Mouse (Mus musculus) megakaryocyte progenitor cell, adult 5-6 weeks (primary cell): ENCODE data around the gene Dync1i2. TPM values are rescaled to one million over a fixed set of nuclear protein-coding genes. Genes with fewer than 3 reads are reported as not detected.

ENCODE experiments used
- ATAC-seq: replicated peaks from 2 replicates; pipeline ENCODE4 v1.8.0; 2016; ENCODE audit warnings: mild to moderate bottlenecking, moderate TSS enrichment, inconsistent platforms; ENCODE audit not compliant: poor library complexity
- total RNA-seq, 2 experiments: library from RNA; stranded (forward) in 1 of 2; stranded (reverse) in 1 of 2; fragments of 157-497, 149-512 nt in 1 of 2; fragments of 200-1000 nt in 1 of 2; gene quantifications; 2 replicates each; pipeline versions ENCODE4 v1.2.3 to v1.2.4; 2015 to 2017

Dync1i2 gene
- total RNA-seq, 2 experiments from 2014 or later, result 75.0 to 104 TPM

DNA sequence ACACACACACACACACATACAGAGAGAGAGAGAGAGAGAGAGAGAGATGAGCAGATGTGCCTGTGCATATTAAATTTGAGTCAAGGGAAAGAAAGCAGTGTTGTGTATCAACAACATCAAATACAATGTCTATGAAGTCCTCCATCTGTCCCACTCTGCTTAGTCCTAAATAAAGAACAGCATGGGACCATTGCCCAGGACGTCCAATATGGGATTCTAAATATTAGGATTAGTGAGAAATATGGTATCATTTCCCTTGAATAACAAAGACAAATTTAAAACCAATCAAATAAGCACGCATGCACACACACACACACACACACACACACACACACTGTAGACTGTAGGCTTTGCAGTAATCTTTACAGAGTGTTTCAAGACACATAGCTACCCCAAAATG lies 9.6 kb upstream of the Dync1i2 start:
- ATAC-seq, result no peak

DNA sequence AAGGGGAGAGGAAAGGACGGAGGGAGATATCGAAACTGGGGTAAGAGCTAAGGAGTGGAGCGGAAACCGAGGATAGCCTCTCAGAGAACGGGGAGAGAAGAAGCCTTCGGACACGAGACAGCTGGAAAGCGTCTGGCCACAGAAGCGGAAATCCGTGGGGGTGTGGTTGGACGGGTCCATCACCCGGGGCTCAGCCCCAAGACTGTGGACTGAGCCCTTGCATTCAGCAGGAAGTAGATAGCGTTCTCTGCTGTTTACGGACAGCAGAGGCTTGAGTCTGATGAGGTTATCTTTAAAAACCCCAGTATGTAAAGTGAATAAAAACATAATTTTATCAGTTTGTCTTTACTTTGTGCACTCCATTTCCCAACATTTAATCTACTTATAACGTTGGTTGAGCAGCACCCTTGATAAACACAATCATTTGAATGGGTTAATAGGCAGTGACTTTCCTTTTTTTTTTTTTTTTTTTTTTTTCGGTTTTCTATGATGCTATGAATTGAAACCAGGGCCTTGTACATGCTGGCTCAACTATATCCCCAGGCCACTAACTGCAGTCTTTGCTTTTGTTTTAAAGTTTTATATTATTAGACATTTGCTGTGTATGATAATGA lies 7.6 kb upstream of the Dync1i2 start:
- ATAC-seq, result 0 out of 2 replicates have a peak, but pooled peaks have one; percentile 23

DNA sequence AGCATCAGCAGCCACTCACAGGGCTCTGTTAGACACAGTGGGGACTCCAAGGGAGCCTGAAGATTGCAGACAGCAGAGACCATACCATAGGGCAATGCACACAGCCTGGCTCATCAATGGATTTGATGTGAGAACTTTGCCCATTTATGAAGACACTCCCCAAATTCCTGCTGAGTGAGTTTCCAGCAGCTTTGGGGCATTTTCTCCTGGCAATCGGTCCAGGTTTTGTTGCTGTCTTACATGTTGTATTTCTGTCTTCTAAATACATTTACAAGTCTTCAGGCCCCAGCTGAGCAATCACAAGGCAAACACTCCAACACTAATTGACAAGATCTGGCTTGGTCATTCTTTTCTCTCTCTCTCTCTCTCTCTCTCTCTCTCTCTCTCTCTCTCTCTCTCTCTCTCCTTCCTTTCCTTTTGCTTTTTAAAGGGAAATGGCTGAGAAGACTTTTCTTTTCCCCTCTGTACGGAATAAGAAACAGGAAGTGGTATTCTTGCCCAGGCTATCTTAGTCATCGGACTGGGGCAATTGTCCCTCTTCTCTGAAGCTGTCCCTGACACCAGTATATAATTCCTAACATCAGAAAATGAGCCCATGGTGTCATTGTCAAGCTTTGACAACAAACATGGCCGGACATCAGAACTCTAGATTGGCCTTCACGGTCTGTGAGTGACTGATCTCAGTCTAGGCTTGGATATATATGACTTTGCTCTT lies 2.3 kb upstream of the Dync1i2 start:
- ATAC-seq, result no peak

DNA sequence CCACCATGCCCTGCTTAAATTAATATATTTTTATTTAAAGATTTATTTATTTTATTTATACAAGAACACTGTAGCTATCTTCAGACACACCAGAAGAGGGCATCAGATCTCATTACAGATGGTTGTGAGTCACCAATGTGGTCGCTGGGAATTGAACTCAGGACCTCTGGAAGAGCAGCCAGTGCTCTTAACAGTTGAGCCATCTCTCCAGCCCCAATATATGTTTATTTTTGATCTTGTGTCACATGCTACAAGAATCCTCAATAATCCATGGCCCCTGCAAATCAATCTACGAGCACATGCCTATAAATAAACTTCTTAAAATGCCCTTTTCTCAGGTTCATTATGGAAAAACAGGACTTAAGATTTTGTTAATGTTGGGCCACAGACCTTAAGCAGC lies 410 bp upstream of the Dync1i2 start:
- no peak for ATAC-seq

DNA sequence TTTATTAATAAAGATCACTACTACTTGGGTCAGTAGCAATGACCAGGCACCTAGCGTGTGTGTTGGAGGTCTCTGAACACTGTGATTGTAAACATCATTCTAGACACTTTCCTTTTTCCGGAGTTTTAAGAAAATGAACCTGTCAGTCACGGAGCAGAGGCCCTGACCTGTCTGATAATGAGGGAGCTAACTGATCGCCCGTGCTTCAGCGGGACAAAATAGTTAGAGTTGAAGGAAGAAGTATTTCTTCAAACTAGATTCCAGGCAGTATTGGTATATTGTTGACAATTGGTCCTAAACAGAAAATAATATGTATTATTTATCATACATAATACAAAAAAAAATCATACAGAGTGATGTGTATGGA lies 837 bp downstream of the Dync1i2 start:
- no peak for ATAC-seq

DNA sequence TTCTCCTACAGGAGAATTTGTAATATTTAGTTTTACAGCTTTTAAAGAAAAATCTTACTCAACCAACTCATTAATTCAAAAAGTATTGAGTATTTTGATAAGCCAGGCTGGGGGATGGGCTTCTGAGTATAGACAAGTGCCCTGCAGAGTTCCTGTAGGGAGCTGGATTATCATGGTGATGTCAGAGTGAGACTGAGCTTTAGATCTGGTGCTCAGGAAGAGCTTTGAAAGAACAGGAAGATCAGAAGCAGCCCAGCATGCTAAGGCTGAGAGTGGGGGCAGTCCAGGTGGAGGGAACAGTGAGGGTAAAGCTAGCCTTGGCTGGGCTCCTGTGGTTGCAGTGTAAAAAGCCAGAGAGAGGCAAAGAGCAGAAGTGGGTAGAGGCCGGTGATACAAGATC lies 9.5 kb downstream of the Dync1i2 start:
- no peak for ATAC-seq

DNA sequence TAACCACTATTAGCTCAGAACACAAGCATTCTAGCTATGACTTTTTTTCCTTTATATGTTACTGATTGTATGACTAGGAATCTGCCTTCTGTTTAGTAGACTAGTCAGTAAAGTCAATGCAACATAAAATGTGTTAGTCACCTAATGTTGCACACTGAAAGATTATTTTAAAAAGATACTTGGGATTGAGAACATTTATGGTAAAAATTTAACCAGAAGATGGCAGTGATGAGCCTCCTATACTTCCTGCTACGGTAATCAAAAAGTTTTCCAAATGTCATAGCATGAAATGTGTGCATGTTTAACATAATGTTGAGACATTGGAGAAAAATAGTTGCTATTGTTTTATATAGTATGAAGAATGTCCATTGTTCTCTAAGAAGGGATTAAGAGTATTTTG lies 15.9 kb downstream of the Dync1i2 start:
- ATAC-seq, result peak; percentile 64

DNA sequence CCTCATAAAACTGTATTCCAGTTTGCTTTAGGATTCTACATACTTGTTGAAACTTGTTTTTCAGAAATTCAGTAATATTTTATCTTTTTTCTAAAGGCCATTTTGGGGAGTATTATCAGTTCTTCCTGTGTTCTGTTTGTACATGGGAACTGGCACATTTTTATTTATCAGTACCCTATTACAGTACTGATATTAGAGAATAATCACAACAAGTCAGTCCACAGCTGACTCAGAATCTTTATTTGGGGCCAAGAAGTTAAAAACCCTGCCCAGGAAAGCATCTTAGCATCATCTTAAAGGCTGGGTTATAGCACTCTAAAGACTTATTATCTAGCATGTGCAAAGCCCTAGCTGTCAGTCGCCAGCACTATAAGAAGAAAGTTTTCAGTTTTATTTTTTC lies 18.1 kb downstream of the Dync1i2 start:
- no peak for ATAC-seq

DNA sequence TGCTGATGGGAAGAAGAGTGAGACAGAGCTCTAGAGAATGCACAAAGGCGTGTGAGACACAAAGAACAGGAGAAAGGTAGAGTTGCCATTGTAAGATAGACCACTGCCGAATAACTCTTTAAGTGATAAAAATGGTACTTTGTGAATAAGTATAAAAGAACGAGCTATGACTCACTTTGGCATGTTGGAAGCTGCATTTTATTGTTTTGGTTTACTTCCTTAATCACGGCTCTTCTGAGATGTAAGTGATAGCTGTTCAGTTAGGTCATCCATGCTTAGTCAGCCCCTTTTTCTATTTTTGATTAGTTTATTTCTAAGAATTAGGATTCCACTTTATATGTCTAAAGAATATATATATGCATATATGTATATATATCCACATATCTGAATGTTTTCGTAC lies 20.4 kb downstream of the Dync1i2 start:
- no peak for ATAC-seq

DNA sequence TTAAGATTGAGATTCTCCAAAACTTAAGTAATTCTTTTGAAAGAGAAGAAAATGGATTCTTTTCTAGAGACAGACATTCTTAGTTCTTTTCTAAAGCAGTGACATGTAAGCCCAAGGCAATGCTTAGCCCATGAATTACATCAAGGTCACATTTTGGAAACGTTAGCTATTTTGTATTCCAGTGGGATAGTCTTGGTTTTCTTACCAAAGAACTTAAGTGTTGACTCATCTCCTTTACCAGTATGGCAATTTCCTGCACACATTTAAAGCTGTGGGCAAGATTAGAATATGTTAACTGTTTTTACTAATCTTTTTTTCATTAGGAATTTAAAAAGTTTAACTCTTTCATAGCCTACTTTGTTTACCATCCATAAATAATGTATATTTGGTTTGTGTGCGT lies 21.5 kb downstream of the Dync1i2 start:
- ATAC-seq, result no peak

DNA sequence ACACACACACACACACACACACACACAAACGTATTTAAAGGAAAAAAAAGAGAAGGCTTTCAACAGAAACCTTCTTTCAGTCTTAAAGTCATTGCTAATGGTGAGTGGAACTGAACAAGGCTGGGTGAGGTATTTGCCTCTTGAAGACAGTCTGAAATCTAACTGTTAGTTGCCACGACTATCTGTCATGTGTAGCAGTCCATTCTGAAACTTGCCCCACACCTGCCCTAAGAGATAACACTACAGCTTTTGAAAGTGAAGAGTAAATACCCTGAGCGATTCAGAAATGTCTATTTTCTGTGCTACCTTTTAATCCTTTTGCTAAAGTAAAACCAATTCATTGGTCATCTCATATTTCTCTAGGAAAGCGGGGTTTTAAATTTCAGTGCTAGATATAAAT lies 23.9 kb downstream of the Dync1i2 start:
- peak; percentile 87 for ATAC-seq

DNA sequence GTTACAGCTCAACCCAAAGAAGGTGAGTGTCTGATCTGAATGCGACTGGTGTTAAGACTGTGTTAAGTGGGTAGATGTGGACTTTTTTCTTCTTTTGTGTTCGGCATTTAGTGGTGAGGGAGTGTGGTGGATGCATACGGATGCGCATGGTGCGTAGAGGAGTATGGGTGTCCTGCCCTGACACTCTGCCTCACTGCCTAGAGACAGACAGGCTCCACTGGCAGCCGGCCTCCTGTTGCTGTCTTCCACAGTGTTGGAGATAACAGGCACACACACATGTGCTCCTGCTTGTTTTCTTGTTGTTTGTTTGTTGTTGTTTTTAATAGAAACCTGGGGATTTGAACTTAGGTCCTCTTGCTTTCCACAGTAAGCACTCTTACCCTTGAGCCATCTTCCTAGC lies 24.5 kb downstream of the Dync1i2 start:
- 0 out of 2 replicates have a peak, but pooled peaks have one; percentile 37 for ATAC-seq

DNA sequence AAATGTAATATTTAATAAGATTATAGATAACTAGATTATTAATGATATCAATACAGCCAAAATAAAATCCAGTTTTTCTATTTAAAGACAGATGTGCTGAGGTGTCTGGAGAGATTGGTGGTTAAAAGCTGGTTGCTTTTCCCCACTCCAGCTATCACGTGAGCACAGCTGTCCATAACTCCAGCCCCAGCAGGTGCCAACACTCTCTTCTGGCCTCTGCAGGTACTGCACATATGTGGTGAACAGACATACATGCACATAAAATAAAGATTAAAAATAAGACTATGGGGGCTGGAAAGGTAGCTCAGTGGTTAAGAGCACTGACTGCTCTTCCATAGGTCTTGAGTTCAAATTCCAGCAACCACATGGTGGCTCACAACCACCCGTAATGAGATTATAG lies 30.0 kb downstream of the Dync1i2 start:
- ATAC-seq, result peak; percentile 52

DNA sequence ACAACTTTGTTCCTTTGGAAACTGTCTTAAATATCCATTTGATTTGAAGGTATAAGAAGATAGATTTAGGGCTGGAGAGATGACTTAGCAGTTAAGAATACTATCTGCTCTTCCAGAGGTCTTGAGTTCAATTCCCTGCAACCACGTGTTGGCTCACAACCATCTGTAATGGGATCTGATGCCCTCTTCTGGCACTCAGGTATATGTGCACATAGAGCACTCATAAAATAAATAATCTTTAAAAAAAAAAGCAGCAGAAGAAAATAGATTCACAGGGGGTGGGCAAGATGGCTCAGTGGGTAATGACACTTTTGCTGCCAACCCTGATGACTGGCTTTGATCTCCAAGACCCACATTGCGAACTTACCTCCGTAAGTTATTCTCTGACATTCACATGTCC lies 30.7 kb downstream of the Dync1i2 start:
- ATAC-seq, result no peak

DNA sequence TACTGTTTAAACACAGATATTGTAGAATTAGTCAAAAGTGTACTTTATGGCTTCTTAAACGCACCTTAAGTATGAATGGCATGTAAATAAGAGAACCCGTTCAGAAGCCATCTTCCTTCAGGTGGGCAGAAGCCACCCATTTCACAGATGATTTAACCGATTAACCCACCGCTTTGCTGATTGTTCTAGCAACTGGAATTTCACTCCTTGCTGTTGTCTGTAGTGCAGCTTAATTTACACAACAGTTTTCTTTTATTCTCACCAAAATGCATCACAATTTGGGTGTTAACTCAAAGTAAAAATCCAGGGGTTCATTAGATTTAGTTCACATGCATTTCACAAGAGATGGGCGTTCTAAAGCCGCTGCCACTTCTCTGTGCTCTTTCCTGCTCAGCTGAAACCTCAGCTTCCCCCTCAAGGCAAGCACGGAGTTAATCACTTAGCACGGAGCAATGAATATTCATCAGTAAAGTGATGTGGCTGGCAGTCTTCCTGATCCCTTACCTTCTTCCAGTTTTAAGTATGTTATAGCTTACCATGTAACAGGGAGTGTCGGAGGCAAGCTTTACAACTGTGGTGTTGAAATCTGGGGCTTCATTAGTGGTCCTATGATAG lies 31.7 kb downstream of the Dync1i2 start:
- peak; percentile 42; the same call in 1 of the 2 replicates for ATAC-seq

DNA sequence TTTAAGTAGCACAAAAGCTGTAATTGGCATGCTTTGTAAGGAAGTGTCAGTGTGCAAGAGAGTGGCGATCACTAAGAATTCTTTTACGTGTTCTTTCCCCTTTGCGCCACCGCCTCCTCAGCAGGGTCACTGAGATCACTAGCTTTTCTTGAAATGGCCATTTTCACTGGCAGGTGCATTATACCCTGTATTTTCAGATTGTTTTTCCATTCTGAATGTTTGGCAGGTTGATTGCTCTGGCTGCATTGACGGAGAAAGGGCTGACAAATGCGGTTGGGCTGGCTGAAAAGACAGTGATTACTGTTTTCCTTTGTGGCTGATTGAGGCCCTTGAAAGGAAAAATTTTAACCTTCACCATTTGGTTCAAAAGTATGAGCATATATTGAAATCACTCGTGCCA lies 33.3 kb downstream of the Dync1i2 start:
- ATAC-seq, result no peak

DNA sequence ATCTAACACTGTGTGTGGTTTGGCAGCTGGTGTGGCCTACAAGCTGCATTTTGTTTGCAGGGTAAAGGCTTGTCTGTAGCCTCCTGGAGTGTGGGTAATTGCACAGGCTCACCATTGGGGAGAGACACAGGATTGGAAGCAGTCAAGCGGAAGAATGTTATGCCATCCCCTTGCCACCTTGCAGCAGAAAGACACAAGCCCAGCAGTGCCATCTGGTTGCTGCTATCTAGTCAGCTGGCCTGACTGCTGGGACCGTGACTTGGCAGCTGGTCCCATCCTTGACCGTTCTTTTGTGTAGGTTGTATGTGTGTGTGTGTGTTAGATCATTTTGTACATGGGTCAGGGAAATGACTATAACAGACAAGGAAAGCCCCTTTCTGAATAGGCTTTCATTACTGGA lies 33.9 kb downstream of the Dync1i2 start:
- ATAC-seq, result no peak

DNA sequence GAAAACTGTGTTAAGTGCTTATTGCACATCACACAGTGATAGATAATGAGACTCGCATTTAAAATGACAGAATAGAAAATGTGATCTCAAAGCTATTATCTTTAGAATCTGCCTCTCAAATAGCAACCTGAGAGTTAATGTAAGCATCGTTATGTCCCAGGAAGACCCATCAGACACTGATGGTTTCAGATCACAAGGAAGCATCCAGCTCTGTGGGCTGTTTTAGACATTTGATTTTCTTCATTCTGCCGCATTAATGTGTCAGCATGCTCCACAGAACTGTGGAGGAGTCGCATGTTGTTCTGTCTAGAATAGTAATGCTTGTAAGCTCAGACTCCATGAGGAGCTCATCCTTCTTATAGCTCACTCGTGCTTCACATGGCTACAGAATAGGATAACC lies 34.6 kb downstream of the Dync1i2 start:
- no peak for ATAC-seq

DNA sequence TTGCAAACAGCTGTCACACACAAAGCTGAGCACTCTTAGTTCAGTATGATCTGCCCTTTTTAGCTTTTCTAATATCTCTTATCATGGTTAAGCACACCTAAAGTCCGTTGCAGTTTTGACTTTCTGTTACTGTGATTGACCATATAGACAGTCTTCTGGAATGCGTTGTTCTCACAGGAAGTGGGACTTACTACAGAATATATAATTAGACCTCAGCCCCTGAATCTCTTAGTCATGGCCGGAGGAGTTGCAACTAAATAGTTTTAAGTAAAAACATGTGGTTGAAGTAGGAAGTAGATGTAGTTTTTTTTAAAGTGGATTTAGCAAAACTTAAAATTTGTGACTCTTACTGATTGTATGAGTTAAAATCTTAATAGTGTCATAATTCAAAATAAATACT lies 36.6 kb downstream of the Dync1i2 start:
- 0 out of 2 replicates have a peak, but pooled peaks have one; percentile 26 for ATAC-seq

DNA sequence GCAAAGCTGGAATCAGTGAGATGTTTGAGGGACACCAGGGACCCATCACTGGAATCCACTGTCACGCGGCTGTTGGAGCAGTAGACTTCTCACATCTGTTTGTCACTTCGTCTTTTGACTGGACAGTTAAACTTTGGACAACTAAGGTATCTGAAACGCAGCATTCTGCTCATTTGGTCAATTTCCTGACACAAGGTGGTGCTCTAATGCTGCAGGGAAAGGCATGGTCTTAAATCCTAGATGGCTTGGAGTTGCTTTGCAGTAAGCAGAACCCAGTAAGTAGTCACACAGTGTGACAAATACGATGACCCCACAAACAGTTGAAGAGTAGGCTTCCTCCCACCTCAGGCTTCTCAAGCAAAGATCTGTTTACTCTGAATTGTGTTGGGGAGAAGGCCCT lies 39.3 kb downstream of the Dync1i2 start:
- ATAC-seq, result 0 out of 2 replicates have a peak, but pooled peaks have one; percentile 31

DNA sequence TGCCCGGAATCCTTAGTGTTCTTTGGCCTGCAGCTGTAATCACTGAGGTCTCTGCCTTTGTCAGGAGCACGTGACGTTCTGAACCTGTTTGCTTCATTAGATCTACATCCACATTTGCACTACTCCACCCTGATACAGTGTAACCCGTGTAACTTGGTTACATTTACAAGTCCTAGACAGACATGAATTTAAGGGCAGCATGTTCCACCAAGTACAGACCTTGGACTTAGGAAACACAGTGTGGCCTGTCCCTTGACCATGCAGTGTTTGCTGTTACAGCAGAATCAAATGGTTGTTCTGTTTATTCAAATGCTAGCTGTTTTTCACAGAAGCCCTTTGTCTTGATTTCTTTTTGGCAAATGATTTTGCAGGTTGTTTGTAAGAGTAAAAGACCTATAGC lies 43.3 kb downstream of the Dync1i2 start:
- ATAC-seq, result no peak

DNA sequence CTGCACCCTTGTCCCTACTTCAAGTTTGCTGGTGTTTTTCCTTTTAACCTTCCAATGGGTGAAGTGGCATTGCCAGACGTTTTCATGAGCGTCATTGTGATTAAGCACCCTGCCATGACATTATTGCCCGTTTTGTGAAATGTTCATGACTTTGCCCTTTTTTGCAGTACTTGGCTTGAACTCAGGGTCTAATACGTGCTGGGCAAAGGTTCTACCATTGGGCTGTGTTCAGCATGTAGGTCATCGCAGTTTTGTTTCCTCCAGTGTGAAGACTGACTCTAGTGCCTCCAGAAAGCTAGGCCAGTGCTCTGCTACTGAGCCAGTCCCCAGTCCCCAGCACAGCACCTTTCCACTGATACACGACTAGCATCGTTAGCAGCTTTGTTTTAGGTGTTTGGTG lies 45.1 kb downstream of the Dync1i2 start:
- no peak for ATAC-seq
